Mouse (Mus musculus): ENCODE measurements around the gene Hist1h2ae. TPM values are rescaled to one million over a fixed set of nuclear protein-coding genes. Genes with fewer than 3 reads are reported as not detected.
"Not testable (repeated sequence)": the region's sequence is repeated elsewhere in the genome, so short reads cannot be mapped to it uniquely, and the experiment has no call there.

Hist1h2ae gene
- total RNA-seq, 1 experiment, result 587 TPM

GRCm38 (mm10) chr13:23570261-23571021 is 579 bp downstream of the Hist1h2ae start:
- Histone ChIP-seq H3K9ac (ENCODE audit: insufficient read depth, low read depth, low read length, poor library complexity, severe bottlenecking) (peak overlapping the region; percentile 67), H3K4me3 (ENCODE audit: insufficient read depth in 1 of 2, low read depth in 1 of 2, low read length in 2 of 2, poor library complexity in 1 of 2, severe bottlenecking in 1 of 2) (peak overlapping the region; percentile 20 to 63)
- DNase-seq (ENCODE audit: low read depth, low spot score), result not testable (repeated sequence)

GRCm38 (mm10) chr13:23564482-23564881 is 6.5 kb downstream of the Hist1h2ae start:
- TF ChIP-seq ZC3H11A (IDR thresholded peaks at IDR 0.05; ENCODE audit: borderline replicate concordance, low read depth, low read length) (no peak), MAFK (IDR thresholded peaks at IDR 0.05; ENCODE audit: insufficient read depth, low read depth, low read length) (no peak), ZNF384 (IDR thresholded peaks at IDR 0.05; ENCODE audit: low read depth, low read length) (no peak), CHD2 (IDR thresholded peaks at IDR 0.05; ENCODE audit: low read depth, low read length) (no peak), HCFC1 (IDR thresholded peaks at IDR 0.05; ENCODE audit: borderline replicate concordance, insufficient read depth, low read length) (no peak)
- Histone ChIP-seq H3K4me3 (ENCODE audit: insufficient read depth in 1 of 2, low read depth in 1 of 2, low read length in 2 of 2, poor library complexity in 1 of 2, severe bottlenecking in 1 of 2) (no peak overlapping the region), H3K4me1 (ENCODE audit: control insufficient read depth in 2 of 2, insufficient read depth in 2 of 2, low read length in 2 of 2, poor library complexity in 1 of 2) (peaks cover 0 to 5% of the 10 kb centered on the region in 2 experiments; a peak in 1 of 4 replicates), H3K9ac (ENCODE audit: insufficient read depth, low read depth, low read length, poor library complexity, severe bottlenecking) (no peak overlapping the region), H3K27ac (ENCODE audit: insufficient read depth, low read depth, low read length, poor library complexity, severe bottlenecking) (no peak overlapping the region), H3K36me3 (ENCODE audit: control insufficient read depth, insufficient read depth, low read length, poor library complexity, severe bottlenecking) (no peaks in the 10 kb centered on the region), H3K9me3 (ENCODE audit: control insufficient read depth, insufficient read depth, low read depth, low read length) (no peaks in the 10 kb centered on the region)
- in situ Hi-C loops (cut with MboI; ENCODE audit: low sequenced_read_pairs in 2 of 2, unreplicated experiment in 2 of 2), result loop anchor here (25.0 kb wide), 2 partner anchors 1527 to 1827 kb away; partner anchors contain the start of genes Hist1h4j (in 2 of the 2), Hist1h2ag (in 1 of the 2), Hist1h2ah (in 1 of the 2) and Hist1h2bj (in 1 of the 2)
- DNase-seq (ENCODE audit: low read depth, low spot score), result no peak

More at GRCm38 (mm10) chr13:23570261-23571021, 579 bp downstream of the Hist1h2ae start:
- in situ Hi-C loops (cut with MboI; ENCODE audit: low sequenced_read_pairs in 2 of 2, unreplicated experiment in 2 of 2), result loop anchor here (25.0 kb wide), 2 partner anchors 1533 to 1833 kb away; partner anchors contain the start of genes Hist1h4j (in 2 of the 2), Hist1h2ag (in 1 of the 2), Hist1h2ah (in 1 of the 2) and Hist1h2bj (in 1 of the 2)
- H3K27ac ChIP-seq (ENCODE audit: insufficient read depth, low read depth, low read length, poor library complexity, severe bottlenecking), result peak overlapping the region; percentile 92
- not testable (repeated sequence) for H3K9me3 ChIP-seq (ENCODE audit: control insufficient read depth, insufficient read depth, low read depth, low read length); H3K36me3 ChIP-seq (ENCODE audit: control insufficient read depth, insufficient read depth, low read length, poor library complexity, severe bottlenecking); H3K4me1 ChIP-seq (ENCODE audit: control insufficient read depth in 2 of 2, insufficient read depth in 2 of 2, low read length in 2 of 2, poor library complexity in 1 of 2)
- 0 out of 2 replicates have a peak, but pooled peaks have one; percentile 41 for TF ChIP-seq HCFC1 (IDR thresholded peaks at IDR 0.05; ENCODE audit: borderline replicate concordance, insufficient read depth, low read length)

GRCm38 (mm10) chr13:23562699-23563462 is 8.1 kb downstream of the Hist1h2ae start:
- peak overlapping the region; percentile 93 for H3K27ac ChIP-seq (ENCODE audit: insufficient read depth, low read depth, low read length, poor library complexity, severe bottlenecking)
- H3K4me3 ChIP-seq (ENCODE audit: insufficient read depth in 1 of 2, low read depth in 1 of 2, low read length in 2 of 2, poor library complexity in 1 of 2, severe bottlenecking in 1 of 2), result peak overlapping the region; percentile 61 to 68
- in situ Hi-C loops (cut with MboI; ENCODE audit: low sequenced_read_pairs in 2 of 2, unreplicated experiment in 2 of 2), result loop anchor here (25.0 kb wide), 2 partner anchors 1526 to 1826 kb away; partner anchors contain the start of genes Hist1h4j (in 2 of the 2), Hist1h2ag (in 1 of the 2), Hist1h2ah (in 1 of the 2) and Hist1h2bj (in 1 of the 2)
- H3K9me3 ChIP-seq (ENCODE audit: control insufficient read depth, insufficient read depth, low read depth, low read length), result no peaks in the 10 kb centered on the region
- H3K4me1 ChIP-seq (ENCODE audit: control insufficient read depth in 2 of 2, insufficient read depth in 2 of 2, low read length in 2 of 2, poor library complexity in 1 of 2), result peaks cover 0 to 5% of the 10 kb centered on the region in 2 experiments; a peak in 1 of 4 replicates
- no peaks in the 10 kb centered on the region for H3K36me3 ChIP-seq (ENCODE audit: control insufficient read depth, insufficient read depth, low read length, poor library complexity, severe bottlenecking)
- peak overlapping the region; percentile 82 for H3K9ac ChIP-seq (ENCODE audit: insufficient read depth, low read depth, low read length, poor library complexity, severe bottlenecking)
- no peak for TF ChIP-seq ZC3H11A (IDR thresholded peaks at IDR 0.05; ENCODE audit: borderline replicate concordance, low read depth, low read length)
- peak; percentile 90 for TF ChIP-seq MAFK (IDR thresholded peaks at IDR 0.05; ENCODE audit: insufficient read depth, low read depth, low read length)
- no peak for DNase-seq (ENCODE audit: low read depth, low spot score)

DNA sequence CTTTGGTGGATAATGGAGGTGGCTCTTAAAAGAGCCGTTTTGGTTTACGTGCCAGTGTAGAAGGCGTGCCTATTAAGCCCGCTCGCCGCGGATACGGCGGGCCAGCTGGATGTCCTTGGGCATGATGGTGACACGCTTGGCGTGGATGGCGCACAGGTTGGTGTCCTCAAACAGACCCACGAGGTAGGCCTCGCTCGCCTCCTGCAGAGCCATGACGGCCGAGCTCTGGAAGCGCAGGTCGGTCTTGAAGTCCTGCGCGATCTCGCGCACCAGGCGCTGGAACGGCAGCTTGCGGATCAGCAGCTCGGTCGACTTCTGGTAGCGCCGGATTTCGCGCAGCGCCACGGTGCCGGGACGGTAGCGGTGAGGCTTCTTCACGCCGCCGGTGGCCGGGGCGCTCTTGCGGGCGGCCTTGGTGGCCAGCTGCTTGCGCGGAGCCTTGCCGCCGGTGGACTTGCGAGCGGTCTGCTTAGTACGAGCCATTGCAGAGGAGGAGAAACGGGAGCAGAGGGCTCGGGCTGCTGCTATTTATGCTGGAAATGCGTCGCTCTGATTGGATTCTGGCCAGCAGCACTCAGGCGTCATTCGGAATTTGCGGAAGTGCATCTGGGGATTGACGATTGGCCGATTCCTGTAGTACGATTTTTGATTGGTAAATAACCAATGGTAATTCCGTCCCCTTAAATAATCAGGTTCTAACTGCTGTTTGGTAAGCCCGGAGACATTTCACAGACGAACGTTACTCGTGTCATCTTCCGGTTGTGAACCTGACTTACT is 8.9 kb downstream of the Hist1h2ae start, which contains the start of gene Hist1h3e:
Hist1h3e (minus strand) TSS at position 487 of the 777 bp plus-strand sequence.
- in situ Hi-C loops (cut with MboI; ENCODE audit: low sequenced_read_pairs in 2 of 2, unreplicated experiment in 2 of 2), result loop anchor here (25.0 kb wide), 2 partner anchors 1525 to 1825 kb away; partner anchors contain the start of genes Hist1h4j (in 2 of the 2), Hist1h2ag (in 1 of the 2), Hist1h2ah (in 1 of the 2) and Hist1h2bj (in 1 of the 2)
- DNase-seq (ENCODE audit: low read depth, low spot score), result peak; percentile 93
- peak; percentile 41; the same call in 1 of the 2 replicates for TF ChIP-seq HCFC1 (IDR thresholded peaks at IDR 0.05; ENCODE audit: borderline replicate concordance, insufficient read depth, low read length)
- not testable (repeated sequence) for H3K9me3 ChIP-seq (ENCODE audit: control insufficient read depth, insufficient read depth, low read depth, low read length); H3K4me1 ChIP-seq (ENCODE audit: control insufficient read depth in 2 of 2, insufficient read depth in 2 of 2, low read length in 2 of 2, poor library complexity in 1 of 2); H3K36me3 ChIP-seq (ENCODE audit: control insufficient read depth, insufficient read depth, low read length, poor library complexity, severe bottlenecking)
- Histone ChIP-seq H3K9ac (ENCODE audit: insufficient read depth, low read depth, low read length, poor library complexity, severe bottlenecking) (peak within 1 kb of the TSS; percentile 82), H3K27ac (ENCODE audit: insufficient read depth, low read depth, low read length, poor library complexity, severe bottlenecking) (peak within 1 kb of the TSS; percentile 93), H3K4me3 (ENCODE audit: insufficient read depth in 1 of 2, low read depth in 1 of 2, low read length in 2 of 2, poor library complexity in 1 of 2, severe bottlenecking in 1 of 2) (peak within 1 kb of the TSS; percentile 65 to 68)

DNA sequence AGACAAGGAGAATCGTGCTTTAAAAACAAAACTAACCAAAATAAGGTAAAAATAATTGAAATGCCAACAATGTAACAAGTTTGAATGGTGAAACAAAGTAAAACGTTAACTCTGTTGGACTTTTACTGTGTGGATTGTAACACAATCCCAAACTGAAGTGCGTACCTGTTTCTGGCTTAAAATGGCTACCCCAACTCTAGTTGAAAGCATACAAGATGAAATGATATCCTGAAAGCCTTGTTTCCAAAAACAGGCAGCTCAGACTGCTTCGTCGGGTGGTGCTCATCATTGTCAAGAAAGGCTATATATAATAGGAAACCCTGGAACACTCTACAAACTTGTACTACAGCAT is 9.5 kb downstream of the Hist1h2ae start:
- 0 out of 2 replicates have a peak overlapping the region, but pooled peaks have one; percentile 74 for H3K9ac ChIP-seq (ENCODE audit: insufficient read depth, low read depth, low read length, poor library complexity, severe bottlenecking)
- H3K9me3 ChIP-seq (ENCODE audit: control insufficient read depth, insufficient read depth, low read depth, low read length); DNase-seq (ENCODE audit: low read depth, low spot score); H3K36me3 ChIP-seq (ENCODE audit: control insufficient read depth, insufficient read depth, low read length, poor library complexity, severe bottlenecking); H3K4me1 ChIP-seq (ENCODE audit: control insufficient read depth in 2 of 2, insufficient read depth in 2 of 2, low read length in 2 of 2, poor library complexity in 1 of 2): not testable (repeated sequence)
- in situ Hi-C loops (cut with MboI; ENCODE audit: low sequenced_read_pairs in 2 of 2, unreplicated experiment in 2 of 2), result loop anchor here (25.0 kb wide), 2 partner anchors 1524 to 1824 kb away; partner anchors contain the start of genes Hist1h4j (in 2 of the 2), Hist1h2ag (in 1 of the 2), Hist1h2ah (in 1 of the 2) and Hist1h2bj (in 1 of the 2)
- H3K4me3 ChIP-seq (ENCODE audit: insufficient read depth in 1 of 2, low read depth in 1 of 2, low read length in 2 of 2, poor library complexity in 1 of 2, severe bottlenecking in 1 of 2), result peak overlapping the region; percentile 55 to 65
- H3K27ac ChIP-seq (ENCODE audit: insufficient read depth, low read depth, low read length, poor library complexity, severe bottlenecking), result peak overlapping the region; percentile 86; the same call in 1 of the 2 replicates

- H3K4me3 ChIP-seq (ENCODE audit: insufficient read depth in 1 of 2, low read depth in 1 of 2, low read length in 2 of 2, poor library complexity in 1 of 2, severe bottlenecking in 1 of 2), result not testable (repeated sequence)
- Histone ChIP-seq H3K27ac (ENCODE audit: insufficient read depth, low read depth, low read length, poor library complexity, severe bottlenecking) (peak overlapping the region; percentile 69; the same call in 1 of the 2 replicates), H3K9ac (ENCODE audit: insufficient read depth, low read depth, low read length, poor library complexity, severe bottlenecking) (peak overlapping the region; percentile 48; the same call in 1 of the 2 replicates)
These were observed 10.3 kb downstream of the Hist1h2ae start for GRCm38 (mm10) chr13:23560699-23561098.

More at GRCm38 (mm10) chr13:23560699-23561098, 10.3 kb downstream of the Hist1h2ae start:
- not testable (repeated sequence) for H3K9me3 ChIP-seq (ENCODE audit: control insufficient read depth, insufficient read depth, low read depth, low read length); H3K4me1 ChIP-seq (ENCODE audit: control insufficient read depth in 2 of 2, insufficient read depth in 2 of 2, low read length in 2 of 2, poor library complexity in 1 of 2); H3K36me3 ChIP-seq (ENCODE audit: control insufficient read depth, insufficient read depth, low read length, poor library complexity, severe bottlenecking); DNase-seq (ENCODE audit: low read depth, low spot score)
- in situ Hi-C loops (cut with MboI; ENCODE audit: low sequenced_read_pairs in 2 of 2, unreplicated experiment in 2 of 2), result loop anchor here (25.0 kb wide), 2 partner anchors 1523 to 1823 kb away; partner anchors contain the start of genes Hist1h4j (in 2 of the 2), Hist1h2ag (in 1 of the 2), Hist1h2ah (in 1 of the 2) and Hist1h2bj (in 1 of the 2)

All from ES-E14 (cell line).